Mouse (Mus musculus): ENCODE measurements around the gene Ppib.

The Ppib gene

GRCm38 (mm10) chr9:66059583-66060307 is at the start of gene Ppib:
Gene Ppib (plus strand): TSS chr9:66060222.
- DNase-seq (ENCODE audit: low spot score) = peak; percentile 95

GRCm38 (mm10) chr9:66020601-66021000 is 39.4 kb upstream of the Ppib start:
- DNase-seq (ENCODE audit: low spot score) = no peak

DNA sequence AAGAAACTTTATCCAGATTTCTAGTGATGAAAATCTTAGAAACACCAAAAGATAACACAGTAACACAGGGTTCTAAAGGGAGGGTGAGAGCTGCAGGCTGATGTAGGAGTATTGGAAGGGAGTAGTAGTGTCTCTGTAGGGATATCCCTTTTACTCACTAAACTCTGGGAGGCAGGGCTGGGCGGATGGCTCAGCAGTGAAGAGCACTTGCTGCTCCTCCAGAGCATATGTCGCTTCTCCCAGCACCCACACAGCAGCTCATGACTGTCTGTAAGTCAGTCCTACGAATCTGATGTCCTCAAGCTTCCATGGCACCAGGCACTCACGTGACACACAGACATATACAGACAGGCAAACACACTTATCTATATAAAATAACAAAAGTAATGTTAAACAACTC is 21.9 kb upstream of the Ppib start:
- no peak for DNase-seq (ENCODE audit: low spot score)

DNA sequence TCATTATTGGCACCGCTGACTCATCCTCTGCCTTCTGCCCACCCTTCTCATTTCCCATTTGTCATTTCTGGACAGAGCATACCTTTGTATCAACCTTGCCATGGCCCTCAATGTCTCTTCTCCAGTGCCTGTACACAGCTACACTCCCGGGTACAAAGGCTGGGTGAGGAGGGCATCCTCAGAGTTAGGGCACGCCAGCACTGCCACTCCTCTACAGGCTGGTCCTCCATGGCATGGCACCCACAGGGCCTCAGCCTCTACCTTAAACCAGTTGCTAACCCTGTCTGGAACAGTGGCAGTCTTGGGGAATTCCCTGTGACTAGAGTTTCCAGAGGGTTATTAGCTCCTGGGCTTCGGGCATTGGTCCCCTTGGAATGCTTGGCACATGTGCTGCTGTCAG is 21.4 kb upstream of the Ppib start:
- DNase-seq (ENCODE audit: low spot score) = no peak

DNA sequence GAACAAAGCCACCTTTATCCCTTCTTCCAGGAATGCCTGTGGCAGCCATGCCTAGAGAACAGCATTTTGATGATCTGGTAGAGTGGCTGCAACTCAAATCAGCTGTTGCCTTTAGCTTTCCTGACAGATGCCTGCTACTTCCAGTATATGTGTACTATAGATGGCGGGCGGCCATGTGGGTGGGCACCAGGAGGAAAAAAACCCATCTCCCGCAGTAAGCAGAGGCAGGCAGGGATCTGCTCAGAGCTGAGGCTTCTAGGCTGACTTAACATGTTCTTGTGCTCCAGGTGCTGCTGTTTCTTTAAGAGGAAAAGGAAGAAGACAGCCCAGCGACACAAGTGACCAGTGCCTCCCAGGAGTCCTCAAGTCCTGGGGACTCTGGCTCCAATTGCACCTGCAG is 20.7 kb upstream of the Ppib start:
- no peak for DNase-seq (ENCODE audit: low spot score)

- no peak for DNase-seq (ENCODE audit: low spot score)
Measured at GRCm38 (mm10) chr9:66040801-66041200, 19.2 kb upstream of the Ppib start.

- no peak for DNase-seq (ENCODE audit: low spot score)
Measured at GRCm38 (mm10) chr9:66042331-66042730, 17.7 kb upstream of the Ppib start.

DNA sequence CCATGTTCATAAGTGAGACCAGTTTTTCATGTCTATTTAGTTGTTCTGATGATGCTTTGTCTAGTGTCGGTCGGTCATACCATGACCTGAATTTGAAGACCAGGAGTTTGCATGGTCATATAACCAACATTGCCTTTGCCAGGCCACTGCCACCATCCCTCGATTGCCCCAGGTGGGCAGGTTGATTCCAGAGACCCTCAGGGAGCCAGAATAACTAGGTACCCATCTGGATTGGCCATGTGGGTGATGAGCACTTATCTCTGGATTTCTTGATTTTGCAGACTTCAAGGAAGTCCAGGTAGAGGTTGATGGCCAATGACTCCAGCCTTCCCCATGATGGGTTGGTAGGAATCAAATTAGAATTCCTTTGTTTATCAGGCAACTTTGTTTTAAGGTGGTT is 16.8 kb upstream of the Ppib start:
- no peak for DNase-seq (ENCODE audit: low spot score)

GRCm38 (mm10) chr9:66049931-66050601 is 10.0 kb upstream of the Ppib start:
- no peak for DNase-seq (ENCODE audit: low spot score)

DNA sequence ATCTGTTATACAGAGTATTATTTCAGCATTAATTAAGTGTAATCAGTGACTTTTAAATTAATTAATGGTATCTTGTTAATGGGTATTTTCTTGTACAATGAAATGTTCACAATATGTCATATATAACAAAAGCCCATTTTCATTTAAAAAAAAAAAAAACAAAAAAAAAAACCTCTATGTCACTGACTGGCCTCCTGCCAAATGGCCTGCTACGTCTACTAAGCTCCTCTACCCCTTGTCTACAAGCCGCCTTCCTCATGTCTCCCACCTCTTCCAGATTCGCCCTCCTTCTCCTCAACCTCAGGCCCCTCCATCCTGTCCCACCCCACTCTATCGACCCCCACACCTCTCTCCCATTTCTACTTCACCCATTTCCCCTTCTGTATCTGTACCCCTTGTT is 8.5 kb upstream of the Ppib start:
- DNase-seq (ENCODE audit: low spot score) = no peak

DNA sequence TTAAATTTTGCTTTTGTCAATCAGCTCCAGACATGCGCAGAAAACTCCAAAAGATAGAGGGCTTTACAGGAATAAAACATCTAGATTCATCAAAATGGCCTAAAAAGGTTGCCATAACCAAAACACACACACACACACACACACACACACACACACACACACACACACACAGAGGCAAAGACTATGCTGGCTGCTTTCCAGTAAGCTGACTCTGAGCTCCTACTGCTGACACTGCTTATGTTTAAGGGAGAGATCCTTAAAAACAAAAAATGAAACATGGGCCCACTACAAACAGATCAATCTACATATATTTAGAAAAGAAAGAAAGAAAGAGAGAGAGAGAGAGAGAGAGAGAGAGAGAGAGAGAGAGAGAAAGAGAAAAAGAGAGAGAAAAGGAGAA is 7.3 kb upstream of the Ppib start:
- DNase-seq (ENCODE audit: low spot score) = no peak

DNA sequence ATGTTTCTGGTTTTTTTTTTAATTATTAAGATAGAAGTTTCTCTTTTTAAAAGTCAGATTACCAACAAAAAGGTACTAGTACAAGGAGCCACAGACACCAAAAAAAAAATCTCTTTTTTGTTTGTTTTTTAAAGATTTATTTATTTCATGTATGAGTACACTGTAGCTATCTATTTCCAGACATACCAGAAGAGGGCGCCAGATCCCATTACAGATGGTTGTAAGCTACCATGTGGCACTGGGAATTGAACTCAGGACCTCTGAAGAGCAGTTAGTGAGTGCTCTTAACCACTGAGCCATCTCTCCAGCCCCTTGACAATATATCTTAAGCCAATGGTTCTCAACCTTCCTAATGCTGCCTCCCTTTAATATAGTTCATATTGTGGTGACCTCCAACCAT is 6.4 kb upstream of the Ppib start:
- no peak for DNase-seq (ENCODE audit: low spot score)

DNA sequence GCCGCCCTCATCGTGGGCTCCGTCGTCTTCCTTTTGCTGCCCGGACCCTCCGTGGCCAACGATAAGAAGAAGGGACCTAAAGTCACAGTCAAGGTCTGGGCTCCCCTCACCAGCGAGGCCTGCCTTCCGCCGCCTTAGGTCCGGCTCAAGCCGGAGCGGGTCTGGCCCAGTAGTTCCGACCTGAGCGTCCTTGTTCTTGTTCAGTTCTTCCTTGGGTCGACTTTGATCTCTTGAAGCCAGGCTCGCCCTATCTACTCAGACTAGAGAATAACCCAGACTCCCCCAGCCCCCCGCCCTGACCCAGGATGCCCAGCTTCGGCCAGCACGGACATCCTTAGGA is 256 bp downstream of the Ppib start:
- DNase-seq (ENCODE audit: low spot score) = no peak

DNA sequence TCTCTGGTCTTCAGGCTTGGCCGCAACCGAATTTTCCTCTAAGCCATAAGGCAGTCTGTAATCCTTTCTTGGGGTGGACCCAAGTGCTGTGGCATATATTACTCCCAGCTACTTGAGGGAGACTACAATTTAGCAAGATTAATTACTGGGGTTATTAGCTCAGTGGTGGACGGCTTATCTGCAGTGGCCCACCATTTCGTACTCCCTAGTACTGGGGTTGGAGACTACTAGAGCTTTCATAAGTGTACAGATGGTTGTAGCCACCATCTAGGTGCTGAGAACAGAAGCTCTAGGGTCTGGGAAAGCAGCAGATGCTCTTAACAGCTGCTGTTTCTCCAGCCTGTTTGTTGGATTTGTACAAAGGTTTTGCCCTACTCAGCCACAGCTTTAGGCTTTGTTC is 964 bp downstream of the Ppib start:
- DNase-seq (ENCODE audit: low spot score) = no peak

DNA sequence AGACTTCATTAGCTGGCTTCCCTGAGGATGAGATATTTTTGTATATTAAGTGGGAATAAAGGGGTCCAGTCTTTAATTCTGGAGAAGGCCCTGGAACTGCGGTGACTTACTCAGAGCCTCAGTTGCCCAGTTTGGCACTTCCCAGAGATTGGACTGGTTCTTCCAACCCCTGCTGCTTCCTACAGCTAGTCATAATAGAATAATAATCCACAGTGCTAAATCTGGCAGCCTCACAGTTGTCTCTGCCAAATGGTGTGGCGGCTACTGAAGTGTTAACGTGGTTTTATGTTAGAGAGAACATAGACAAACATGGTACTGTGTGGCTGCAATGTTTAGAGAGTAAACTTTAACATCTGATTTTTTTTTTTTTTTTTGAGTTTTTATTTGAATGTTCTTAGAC is 1.6 kb downstream of the Ppib start:
- no peak for DNase-seq (ENCODE audit: low spot score)

- no peak for DNase-seq (ENCODE audit: low spot score)
Measured at GRCm38 (mm10) chr9:66063446-66063845, 3.4 kb downstream of the Ppib start.

GRCm38 (mm10) chr9:66064316-66064715 is 4.3 kb downstream of the Ppib start:
- DNase-seq (ENCODE audit: low spot score) = no peak

DNA sequence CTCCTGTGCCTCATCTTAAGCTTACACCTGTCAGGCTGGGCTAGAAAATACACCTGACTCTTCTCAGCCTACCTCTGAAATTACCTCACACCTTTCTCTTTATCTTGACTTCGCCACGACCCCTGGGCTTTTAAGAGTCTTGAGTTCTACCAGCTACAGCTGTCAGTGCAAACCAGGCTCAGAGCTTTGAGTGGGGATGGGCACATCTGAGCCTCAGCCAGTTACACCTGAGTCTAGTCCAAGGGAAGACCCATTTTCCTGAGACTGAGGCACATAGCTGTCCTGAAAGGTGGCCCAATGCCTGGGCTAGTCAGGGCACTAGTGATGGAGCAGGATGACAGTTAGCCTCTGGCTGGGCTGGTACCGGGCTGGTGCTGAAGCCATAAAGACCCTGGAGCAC is 6.8 kb downstream of the Ppib start:
- no peak for DNase-seq (ENCODE audit: low spot score)

DNA sequence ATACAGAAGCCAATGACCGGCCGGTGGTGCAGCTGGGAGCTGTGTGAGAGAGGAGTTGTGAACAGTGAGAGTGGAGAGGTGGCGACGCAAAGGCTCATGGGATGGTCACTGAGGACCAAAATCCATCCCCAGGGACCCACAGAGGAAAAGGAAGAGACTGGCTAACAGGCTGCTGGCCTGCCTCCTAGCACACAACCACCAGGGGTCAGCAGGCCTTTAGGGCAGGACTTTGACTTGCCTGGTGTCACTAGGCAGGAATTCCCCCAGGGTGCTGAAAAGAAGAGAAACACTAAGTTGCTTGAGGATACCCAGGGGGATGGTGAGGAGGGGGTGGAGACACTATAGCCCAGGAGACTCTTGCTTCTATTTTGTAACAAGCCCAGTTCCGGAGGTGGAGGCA is 7.5 kb downstream of the Ppib start:
- DNase-seq (ENCODE audit: low spot score) = no peak

DNA sequence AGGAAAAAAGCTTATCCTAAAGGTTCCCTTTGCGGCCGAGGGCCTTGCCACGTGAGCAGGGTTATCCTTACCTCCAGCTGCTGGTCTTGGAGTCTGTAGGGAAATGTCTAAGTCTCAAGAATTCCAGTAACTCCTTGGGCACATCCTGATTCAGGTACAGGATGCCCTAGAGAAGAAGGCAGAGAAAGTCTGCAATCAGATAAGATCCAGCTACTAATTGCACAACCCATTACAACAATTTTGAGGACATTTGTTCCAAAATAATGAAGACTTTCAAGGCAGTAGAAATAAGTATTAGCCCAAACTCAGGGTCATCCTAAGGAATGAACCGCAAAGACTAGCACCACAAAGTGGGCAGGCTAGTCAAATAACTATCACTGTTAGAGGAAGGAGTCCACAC is 8.0 kb downstream of the Ppib start:
- DNase-seq (ENCODE audit: low spot score) = no peak

- DNase-seq (ENCODE audit: low spot score) = no peak
Measured at GRCm38 (mm10) chr9:66068971-66069391, 9.0 kb downstream of the Ppib start.

DNA sequence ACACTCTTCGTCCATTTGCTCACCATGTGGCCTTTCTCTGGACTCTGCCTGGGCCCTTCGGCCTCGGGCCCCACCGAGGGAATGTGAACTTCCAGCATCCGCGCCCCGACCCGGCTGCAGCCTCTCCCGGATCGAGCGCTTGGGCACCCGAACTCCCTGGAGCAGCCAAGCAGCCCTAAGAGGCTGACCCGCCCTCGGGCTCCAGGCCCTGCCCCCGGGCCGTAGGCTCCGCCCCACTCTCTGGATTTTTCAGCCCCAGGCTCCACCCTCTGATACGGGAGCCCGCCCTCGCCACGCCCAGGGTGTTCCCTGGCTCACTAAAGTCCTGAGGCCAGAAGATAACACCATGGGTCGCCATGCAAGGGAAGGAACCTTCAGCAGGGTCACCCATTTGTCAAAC is 9.6 kb downstream of the Ppib start, which contains the start of gene Snx22:
Snx22 (minus strand) TSS at position 137 of the 400 bp plus-strand sequence.
- peak; percentile 76 for DNase-seq (ENCODE audit: low spot score)

DNA sequence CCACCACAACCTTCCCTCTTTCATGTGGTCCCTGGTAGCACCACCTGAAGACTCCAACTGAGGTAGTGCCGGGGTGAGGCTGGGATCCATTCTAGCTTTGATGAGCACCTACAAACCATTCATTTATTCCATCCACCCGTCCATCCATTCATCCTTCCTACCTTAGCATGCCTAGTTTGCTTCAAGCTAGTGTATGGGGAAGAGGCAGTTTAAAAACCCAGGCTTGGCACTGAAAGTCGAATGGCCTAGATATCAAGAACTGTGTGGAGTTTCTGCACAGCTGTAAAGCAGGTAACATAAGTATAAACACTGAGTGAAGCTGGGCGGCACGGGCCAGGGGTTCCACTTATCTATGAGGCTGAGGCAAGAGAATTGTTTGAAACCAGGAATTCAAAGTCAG is 10.1 kb downstream of the Ppib start:
- no peak for DNase-seq (ENCODE audit: low spot score)

DNA sequence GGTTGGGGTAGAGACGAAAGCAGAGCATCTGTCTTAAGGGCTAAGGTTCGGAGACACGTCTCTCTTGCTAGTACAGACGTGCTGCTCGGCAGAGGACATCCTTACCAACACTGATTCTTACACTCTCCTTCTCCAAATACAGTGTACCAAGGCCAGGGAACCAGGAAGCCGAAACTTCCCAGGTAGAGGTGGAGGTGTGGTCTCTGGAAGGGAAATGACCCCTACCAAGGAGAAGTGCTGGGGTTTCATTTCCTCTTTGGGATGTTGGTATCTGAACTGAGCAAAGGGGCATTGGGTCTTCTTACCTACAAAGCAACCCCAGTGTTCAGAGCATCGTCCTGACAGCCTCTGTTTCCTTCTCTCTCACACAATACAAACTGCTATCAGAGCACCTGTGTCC is 12.7 kb downstream of the Ppib start:
- DNase-seq (ENCODE audit: low spot score) = no peak
